Mouse (Mus musculus): ENCODE measurements at regions not wholly inside any gene's neighbourhood (a gene's known extent, or its start where the extent isn't known, plus 50 kb on each side); places are given as distances from the start of the nearest gene placed in this dataset.

DNA sequence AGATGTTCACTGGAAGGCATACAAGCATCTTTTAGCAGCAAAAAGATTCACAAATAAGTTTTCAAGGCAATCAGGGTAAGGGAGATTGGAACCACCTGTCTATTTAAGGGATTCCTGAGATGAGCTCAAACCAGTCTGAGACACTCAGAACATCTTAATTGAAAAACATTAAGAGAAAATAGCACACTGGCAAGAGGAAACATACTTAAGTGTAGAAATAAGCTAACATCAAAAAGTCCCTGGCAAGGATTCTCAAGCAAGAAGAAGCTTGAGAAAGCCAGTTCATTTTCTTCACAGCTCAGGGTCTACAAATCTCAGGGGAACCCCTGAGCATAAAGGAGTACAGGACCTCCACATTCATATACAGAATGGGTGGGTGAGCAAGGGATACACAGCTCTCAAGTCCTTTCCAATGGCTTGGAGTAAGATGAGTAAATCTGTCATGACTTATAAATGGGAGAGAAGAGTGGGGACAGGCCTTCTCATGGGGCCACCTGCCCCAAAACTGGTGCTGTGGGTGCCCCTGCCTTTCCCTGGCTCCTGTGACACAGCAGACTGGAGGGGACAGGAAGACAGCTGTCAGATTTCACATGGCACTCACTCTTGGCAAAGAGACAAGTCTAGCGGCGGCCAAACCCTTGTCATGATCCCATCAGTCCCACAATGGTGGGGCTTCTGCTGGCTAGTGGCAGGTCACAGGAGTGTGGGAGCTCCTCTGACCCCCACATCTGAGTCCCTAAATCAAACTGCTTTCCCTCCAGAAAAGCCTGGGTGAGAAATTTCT is 436.6 kb downstream of the Meis1 start:
- DNase-seq (ENCODE audit: inconsistent age in 2 of 2, low spot score in 1 of 2), result no peak

DNA sequence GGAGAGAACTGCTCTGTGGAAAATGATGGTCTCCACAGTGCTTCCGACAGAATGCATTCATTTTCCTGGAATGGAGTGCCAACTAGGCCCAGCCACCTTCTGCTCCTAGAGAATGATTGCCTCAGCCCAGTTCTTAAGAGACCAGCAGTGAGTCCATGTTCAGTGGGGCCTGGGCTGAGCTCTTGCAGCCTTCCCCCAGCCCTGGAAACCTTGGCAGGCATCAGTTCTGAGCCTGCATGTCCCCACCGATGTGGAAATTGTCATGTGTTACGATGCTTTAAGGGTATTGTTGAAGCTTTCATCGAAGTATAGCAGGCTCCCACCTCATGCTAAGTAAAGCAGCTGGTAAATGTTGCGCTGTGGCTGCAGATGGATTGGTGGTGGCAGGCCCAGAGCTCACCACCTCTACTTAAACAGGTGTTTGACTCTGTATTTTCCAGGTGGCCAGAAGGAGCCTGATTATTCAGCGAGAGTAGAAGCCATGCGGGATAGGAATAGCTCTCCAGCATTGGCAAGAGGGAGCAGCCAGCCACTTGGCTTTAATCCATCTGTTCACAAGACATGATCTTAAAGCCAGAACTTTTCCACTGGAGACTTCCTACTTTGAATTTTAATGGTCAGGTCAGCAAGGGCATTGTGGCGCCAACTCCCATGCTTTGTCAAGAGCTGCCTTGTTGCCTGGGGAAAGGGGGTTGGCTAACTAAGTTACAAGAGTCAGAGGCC is 437.5 kb downstream of the Meis1 start:
- peak in 1 of 2 experiments; percentile 37 for DNase-seq (ENCODE audit: inconsistent age in 2 of 2, low spot score in 1 of 2)

DNA sequence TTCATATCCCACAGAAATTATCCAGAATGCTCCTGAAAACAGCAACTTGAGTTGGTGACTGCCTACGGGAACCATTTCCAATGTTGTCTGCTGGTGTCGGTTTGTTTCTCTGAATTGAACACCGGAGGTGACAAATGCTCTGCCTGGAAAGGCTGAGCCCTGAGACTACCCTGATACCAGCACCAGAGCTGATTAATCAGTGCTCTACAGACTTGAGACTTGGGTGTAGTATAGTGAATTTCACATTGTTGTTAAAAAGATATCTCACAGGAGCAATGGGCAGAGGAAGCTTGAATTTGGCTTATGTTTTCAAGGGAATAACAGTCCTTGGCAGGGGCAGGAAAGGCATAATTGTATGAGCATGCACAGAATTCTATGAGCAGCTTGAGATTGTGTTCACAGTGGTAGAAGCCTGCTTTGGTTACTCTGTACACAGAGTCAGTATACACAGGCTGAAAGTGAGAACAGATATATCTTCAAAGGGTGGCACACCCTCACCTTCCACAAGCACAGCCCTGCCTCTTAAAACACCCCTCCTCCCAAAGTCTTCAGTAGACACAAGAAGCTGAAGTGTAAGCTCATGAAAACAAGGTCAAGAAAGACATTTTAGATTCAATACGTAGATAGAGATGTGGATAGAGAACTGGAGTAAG is 447.1 kb downstream of the Meis1 start:
- DNase-seq (ENCODE audit: inconsistent age in 2 of 2, low spot score in 1 of 2), result no peak

DNA sequence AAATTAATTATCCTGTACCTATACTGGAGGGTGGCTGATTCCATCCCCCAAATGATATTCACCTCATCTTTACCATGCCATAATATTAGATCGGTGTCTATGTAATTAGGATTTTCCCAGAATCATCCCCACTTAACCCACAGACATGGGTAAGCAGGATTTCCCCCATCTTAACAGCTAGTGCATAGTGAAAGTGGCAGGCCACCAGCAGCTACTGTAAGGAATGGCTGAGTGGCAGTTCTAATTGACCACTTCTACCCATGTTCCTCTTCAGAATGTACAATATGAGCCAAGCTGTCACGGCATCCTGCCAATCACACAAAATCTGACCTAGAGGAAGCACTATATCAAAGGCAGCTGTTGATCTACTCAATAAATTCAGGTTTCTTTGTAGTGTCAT is 455.8 kb downstream of the Meis1 start:
- no peak for DNase-seq (ENCODE audit: inconsistent age in 2 of 2, low spot score in 1 of 2)

DNA sequence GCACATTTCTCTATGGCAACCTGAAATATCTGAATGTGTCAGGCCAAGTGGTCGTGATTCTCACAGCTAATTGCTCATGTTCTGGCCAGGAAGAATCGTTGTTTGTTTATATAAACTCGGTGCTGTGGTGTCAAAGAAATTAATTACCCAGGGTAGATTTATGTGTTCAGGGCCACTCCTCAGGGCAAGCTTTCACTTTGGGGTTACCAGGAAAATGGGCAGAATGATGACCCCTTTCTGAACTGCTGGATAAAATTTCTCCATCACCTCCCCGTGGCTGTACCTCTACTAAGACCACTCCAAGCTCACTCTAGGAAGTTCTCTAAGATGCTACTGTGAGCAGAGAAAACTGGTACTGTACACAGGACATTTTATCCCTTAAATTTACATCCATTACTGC is 460.1 kb downstream of the Meis1 start:
- DNase-seq (ENCODE audit: inconsistent age in 2 of 2, low spot score in 1 of 2), result no peak

DNA sequence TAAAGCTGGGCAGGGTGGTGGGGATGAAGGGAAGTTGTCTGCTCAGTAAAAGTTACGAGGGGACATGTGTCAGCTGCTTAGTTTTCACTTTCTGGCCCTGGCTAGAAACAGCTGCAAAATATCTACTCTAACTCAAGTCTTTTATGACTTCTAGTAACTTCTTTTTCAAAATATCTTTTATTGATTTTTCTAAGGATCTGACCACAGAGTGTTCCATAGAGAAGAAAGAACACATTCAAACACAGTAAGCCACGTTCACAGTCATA is 483.3 kb downstream of the Meis1 start:
- no peak for DNase-seq (ENCODE audit: inconsistent age in 2 of 2, low spot score in 1 of 2)

DNA sequence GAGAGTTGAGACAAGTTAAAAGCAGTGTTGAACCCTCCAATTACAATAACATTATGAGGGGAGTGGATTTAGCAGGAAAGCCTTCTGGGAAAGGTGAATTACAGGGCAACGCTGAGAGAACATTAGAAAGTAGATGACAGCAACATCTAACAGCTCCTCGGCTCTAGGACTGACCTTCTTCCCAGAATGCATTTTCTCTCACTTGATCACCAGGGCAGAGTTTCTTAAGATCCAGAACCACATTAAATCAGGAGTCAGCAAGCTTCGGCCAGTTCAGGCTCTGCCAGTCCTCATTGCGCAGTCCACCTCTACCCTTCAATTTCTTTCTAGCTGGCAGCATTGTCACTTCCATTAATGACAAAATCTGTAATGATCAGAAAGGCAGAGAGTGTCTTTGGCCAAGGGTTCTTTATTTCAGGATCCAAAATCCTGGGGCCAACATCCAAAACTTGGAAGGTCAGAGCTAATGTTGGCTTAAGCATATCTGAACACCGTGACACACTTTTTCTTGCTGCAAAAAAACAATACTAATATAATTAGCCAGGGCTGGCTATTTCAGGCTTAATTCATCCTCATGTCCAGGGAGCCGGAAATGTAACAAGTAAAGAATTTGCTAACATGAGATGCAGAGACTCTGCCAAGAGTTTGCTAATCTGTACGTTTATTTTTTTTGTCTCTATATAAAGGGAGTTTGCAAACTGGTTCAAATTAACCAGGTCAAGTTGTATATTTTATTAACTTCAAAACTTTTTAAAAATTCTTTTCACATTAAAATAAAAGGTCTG is 483.8 kb downstream of the Meis1 start:
- peak in 1 of 2 experiments; percentile 36 for DNase-seq (ENCODE audit: inconsistent age in 2 of 2, low spot score in 1 of 2)

DNA sequence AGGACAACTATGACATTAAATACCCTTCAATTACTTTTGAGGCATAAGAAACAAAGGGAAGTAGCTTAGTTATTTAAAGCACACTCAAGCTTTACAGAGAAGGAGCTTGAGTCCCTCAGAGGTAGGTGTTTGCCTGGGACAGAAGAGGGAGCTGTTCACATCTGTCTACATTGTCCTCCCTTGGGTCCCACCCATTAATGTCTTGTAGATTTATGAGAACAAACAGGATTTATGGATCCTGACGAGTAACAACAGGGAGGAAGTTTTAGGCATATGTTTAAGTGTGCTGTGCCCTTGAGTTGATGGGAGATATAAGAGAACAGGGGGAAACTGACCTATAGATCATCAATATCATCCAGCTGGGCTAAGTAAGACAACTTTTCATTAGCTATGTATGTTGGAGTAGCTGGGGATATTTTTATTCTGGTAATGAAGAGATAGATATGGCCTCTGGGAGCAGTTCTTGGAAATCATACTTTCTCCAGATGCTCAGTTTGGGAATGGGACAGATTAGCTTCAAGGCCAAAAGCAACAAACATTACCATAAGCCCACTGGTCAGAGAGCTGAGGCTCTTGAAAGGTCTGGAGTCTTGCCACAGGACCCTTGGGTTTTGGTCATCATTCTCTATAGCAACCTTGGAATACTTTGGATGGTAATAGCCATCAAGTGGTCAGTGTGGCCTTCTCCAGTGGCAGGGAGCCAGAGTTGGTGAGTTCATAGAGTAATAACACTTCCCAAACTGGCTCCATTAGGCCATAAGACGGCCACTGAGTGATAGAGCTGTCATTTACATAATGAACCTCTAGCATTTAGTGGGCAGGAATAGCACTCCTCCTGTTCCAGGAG is 487.3 kb downstream of the Meis1 start:
- no peak for DNase-seq (ENCODE audit: inconsistent age in 2 of 2, low spot score in 1 of 2)

DNA sequence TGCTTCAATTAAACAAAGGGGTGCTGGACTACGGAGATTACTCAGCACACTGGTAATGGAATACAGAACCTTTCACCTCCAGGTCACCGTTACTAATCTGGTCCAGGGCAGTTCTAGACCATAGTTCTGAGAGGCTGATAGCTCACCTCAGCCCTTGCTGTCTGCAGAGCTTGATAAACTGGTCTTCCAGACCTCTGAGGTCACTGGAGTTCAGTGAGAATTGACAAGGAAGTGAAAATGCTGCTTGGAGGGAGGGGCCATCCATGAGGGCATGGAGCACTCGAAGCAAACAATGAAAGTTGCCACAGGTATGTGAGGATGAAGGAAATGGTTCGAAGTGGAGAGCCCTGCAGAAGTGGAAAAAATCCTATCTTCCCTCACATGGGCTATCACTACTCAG is 490.2 kb downstream of the Meis1 start:
- DNase-seq (ENCODE audit: inconsistent age in 2 of 2, low spot score in 1 of 2), result no peak

DNA sequence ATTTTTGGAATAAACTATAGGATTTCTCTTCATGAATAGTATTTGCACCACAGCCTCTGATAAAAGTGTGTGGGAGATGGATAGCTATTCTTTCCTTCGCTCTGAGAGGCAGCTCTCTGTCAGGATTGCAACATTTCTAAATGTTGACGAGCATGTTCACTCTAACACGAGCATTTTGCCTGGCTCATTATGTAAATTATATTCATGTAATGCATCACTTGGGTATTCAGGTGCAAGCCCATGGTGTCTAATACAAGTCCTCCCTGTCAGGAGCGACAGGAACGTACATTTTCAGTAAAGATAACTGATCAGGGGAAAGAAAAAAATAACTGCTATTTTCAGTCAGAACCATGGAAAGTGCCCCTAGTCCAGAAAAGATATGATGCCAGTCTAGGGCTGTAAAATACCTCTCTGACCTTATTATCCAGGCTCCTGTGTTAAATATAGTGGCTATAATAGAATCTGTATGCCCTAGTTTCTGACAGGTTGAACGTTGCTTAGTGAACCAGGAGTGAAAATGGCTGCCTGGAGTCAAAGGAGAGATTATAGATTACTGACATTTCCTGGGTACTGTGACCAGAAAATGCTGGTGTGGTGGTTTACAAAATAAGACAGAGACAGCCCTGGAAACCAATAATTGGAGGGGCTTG is 523.6 kb downstream of the Meis1 start:
- no peak for DNase-seq (ENCODE audit: inconsistent age in 2 of 2, low spot score in 1 of 2)

DNA sequence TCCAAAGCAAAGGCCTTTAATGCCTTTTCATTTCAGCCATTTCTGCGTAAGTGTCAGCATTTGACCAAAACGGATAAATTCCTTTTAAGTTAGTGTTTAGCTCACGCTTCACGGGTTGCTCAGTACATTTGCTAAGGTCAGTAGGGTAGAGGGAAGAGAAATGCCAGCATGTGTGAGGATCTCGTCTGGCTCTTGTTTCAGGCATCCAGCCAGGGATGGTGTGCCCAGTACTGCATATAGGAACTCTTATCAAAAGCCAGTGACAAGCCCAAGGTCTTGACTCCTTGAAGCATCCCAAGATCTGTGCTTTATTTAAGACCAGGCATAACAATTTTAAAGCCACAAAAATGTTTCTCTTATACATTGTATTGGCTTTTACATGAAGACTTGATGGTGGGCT is 524.8 kb downstream of the Meis1 start:
- no peak for DNase-seq (ENCODE audit: inconsistent age in 2 of 2, low spot score in 1 of 2)

DNA sequence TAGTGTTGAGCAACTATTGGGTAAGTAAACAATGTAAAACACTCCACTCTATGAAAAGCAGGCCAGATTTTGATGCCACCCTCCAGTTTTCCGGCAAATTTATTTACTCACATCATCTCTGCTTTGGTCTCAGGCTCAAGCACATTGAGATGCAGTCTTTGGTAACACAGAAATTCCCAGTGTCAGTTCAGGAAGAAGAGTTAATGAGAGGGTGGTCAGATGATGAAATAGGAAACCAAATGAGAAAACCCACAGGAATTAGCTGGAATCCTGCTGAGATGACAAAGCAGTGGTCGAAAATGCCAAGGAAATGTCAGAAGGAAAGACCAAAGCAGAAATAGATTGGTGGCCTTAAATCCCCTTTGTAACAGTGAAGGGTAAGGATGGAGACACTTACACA is 525.7 kb downstream of the Meis1 start:
- no peak for DNase-seq (ENCODE audit: inconsistent age in 2 of 2, low spot score in 1 of 2)

DNA sequence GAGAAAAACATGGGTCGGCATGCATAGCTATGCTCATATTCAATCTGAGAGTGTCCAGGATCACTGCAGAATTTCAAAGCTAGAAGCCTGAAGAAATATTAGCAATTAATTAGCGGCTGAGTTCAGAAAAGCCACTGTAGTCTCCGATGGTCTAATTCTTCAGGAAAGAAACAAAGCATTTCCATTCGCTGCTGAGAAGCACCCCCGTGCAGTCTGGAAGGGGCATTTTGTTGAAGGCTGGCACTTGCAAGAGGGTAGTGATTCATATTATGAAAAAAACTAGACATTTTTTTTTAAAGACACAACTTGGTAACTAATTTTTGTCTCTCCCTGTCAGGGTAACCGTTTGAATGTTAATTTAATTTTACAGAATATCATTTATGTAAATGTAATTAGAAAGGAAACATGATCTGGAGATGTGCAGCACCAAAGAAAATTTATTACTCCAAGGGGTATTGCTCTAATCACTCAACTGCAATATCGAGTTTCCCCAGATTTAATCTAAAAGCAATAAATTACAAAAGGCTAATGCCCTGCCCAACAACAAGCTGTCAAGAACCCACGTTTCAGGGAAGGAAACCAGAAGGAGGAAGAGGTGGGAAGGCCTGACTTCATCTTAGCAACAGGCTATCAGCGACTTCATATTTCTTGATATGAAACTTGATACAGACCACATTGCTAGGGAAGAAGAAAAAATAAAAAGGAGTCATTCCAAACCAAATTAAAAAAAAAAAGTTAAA is 529.1 kb downstream of the Meis1 start:
- no peak for DNase-seq (ENCODE audit: inconsistent age in 2 of 2, low spot score in 1 of 2)

DNA sequence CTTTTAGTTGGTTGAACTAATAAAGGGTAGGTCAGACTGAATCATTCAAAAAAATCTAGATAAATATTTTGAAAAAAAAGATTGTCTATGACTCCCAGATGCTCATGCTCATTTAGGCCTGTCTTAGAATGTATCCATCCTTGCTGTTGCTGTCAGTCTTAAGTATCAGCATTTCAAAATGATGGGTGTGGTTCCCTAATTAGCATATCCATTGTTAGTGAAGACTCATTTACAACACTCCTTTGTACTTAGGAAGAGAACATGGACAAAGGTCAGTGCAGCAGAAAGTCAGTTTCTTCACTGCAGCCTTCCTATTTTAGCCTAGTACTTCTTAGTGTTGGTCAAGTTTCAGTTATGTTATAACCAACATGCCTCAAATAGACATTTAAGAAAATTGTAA is 525.2 kb upstream of the Etaa1 start:
- no peak for DNase-seq (ENCODE audit: inconsistent age in 2 of 2, low spot score in 1 of 2)

DNA sequence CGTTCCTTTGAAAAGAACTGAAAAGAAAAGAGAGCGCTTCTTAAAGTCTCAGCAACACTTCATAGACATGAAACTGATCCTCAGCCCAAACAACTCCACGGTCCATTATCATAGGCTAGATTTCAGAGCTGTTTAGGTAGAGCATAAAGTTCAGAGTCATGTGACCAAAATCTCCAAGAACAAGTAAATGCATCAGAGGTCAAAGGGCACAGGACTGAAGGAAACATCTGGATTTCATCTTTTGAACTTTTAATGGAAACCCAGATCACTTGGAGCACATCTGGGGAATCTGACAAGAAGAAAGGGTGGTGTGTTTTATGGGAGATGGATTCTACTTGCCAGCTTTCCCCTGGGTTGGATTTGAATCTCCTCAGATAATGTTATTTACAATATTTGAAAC is 497.6 kb upstream of the Etaa1 start:
- DNase-seq (ENCODE audit: inconsistent age in 2 of 2, low spot score in 1 of 2), result no peak

DNA sequence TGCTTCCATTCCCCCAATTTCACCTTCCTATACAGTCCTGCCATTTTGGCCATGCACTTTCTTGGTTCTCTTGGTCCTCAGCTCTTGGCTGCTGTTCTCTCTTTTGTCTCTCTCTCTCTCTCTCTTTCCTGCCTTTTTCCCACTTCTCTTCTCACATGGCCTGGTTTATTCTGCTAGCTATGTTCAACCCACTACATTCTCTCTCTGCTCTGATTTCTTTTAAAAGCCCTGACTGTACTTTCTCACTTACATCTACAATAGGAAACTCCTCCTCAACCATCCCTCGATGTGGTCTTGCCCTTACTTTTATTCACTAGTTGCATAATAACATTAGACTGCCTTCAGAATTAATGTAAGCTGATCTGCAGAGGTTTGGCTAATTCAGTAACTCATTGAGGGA is 495.2 kb upstream of the Etaa1 start:
- DNase-seq (ENCODE audit: inconsistent age in 2 of 2, low spot score in 1 of 2), result no peak

DNA sequence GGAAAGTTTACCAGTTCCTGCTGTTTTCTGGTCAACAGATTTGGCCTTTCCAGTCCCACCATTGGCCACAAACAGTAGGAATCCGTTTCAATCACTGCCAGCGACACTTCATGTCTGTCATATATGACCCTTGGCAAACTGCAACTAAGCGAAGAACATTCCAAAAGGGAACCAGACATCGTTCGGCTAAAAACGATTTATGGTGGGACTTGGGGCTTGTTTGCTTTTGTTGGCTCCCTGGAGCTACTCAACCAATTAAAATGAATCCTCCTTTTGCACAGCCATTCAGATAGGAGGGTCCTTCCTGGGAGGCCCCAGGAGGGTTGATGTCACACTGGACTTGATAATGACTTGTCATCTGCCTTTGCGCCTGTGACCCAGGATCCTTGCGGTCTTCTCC is 490.9 kb upstream of the Etaa1 start:
- DNase-seq (ENCODE audit: inconsistent age in 2 of 2, low spot score in 1 of 2), result no peak

DNA sequence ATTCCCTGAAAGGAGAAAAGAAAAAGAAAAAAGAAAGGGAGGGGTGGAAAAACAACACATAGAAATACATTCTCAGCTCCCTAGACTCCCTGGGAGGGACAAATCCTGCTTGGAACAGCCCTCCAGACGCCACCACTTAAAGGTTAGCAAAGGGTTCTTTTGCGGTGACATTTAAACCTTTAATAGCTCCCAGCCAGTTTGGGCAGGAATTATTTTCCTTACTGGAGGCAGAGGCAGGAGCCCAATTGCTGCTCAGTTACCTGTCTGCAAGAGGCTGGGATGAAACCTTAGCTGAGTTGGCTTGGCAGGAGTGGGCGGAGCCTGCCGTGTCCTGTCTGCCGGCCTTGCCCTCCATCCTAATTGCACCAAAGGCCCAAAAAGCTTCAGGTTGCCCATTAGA is 490.4 kb upstream of the Etaa1 start:
- DNase-seq (ENCODE audit: inconsistent age in 2 of 2, low spot score in 1 of 2), result no peak

DNA sequence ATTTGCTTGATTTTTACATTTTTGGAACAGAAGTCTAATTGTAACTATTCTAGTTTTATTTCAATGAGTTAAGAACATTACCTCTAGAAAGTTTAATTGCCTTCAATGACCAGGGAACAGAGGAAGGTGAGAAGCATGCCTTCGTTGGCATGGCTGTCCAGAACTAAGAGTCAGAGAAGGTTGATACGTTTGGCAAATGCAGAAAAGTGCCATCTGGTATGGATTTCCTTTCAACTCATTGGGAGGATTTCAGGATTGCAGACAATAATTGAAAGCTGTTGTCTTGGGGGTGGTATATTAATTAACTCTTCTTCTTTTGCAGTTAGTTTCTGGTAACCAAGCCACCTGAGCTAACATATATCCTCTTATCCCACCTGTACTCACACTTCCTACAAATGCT is 489.5 kb upstream of the Etaa1 start:
- DNase-seq (ENCODE audit: inconsistent age in 2 of 2, low spot score in 1 of 2), result no peak
